Mouse (Mus musculus) embryo, embryonic 11 days (tissue): ENCODE data around the gene Tmem143.
"Not testable (repeated sequence)": the region's sequence is repeated elsewhere in the genome, so short reads cannot be mapped to it uniquely, and the experiment has no call there.

Source experiments
- DNase-seq: peaks from one replicate; pipeline ENCODE4 v3.0.0-alpha.2; 2015

Gene Tmem143

GRCm38 (mm10) chr7:45923762-45924428, 27.2 kb downstream of the Tmem143 start, which contains the start of gene Ccdc114:
Ccdc114 (plus strand) TSS chr7:45924072.
- peak; percentile 68 for DNase-seq

GRCm38 (mm10) chr7:45924429-45924816, 27.7 kb downstream of the Tmem143 start:
- peak; percentile 45 for DNase-seq

- DNase-seq: no peak
Observed at GRCm38 (mm10) chr7:45928626-45929295, 32.0 kb downstream of the Tmem143 start.

GRCm38 (mm10) chr7:45929688-45930087, 32.9 kb downstream of the Tmem143 start:
- DNase-seq: no peak

GRCm38 (mm10) chr7:45933766-45934165, 37.0 kb downstream of the Tmem143 start:
- not testable (repeated sequence) for DNase-seq

GRCm38 (mm10) chr7:45935114-45935513, 38.4 kb downstream of the Tmem143 start:
- DNase-seq: peak; percentile 85

- DNase-seq: no peak
Observed at GRCm38 (mm10) chr7:45939836-45940235, 43.1 kb downstream of the Tmem143 start.

- no peak for DNase-seq
Observed at GRCm38 (mm10) chr7:45941986-45942385, 45.2 kb downstream of the Tmem143 start.

GRCm38 (mm10) chr7:45943280-45943679, 46.5 kb downstream of the Tmem143 start:
- DNase-seq: not testable (repeated sequence)

- no peak for DNase-seq
Observed at GRCm38 (mm10) chr7:45949061-45949460, 52.3 kb downstream of the Tmem143 start.

- no peak for DNase-seq
Observed at GRCm38 (mm10) chr7:45956611-45957010, 59.9 kb downstream of the Tmem143 start.
